Mouse (Mus musculus): ENCODE measurements around the gene Ccdc63.

Gene Ccdc63

GRCm38 (mm10) chr5:122083282-122083681, 57.3 kb downstream of the Ccdc63 start:
- no peak for DNase-seq (ENCODE audit: low spot score)

GRCm38 (mm10) chr5:122081471-122081870, 59.2 kb downstream of the Ccdc63 start:
- no peak for DNase-seq (ENCODE audit: low spot score)

GRCm38 (mm10) chr5:122080930-122081329, 59.7 kb downstream of the Ccdc63 start:
- peak; percentile 85 for DNase-seq (ENCODE audit: low spot score)

- DNase-seq (ENCODE audit: low spot score) = no peak
Measured at GRCm38 (mm10) chr5:122079796-122080195, 60.8 kb downstream of the Ccdc63 start.

- no peak for DNase-seq (ENCODE audit: low spot score)
Measured at GRCm38 (mm10) chr5:122077244-122077643, 63.4 kb downstream of the Ccdc63 start.

GRCm38 (mm10) chr5:122075736-122076135, 64.9 kb downstream of the Ccdc63 start:
- DNase-seq (ENCODE audit: low spot score) = no peak

GRCm38 (mm10) chr5:122071997-122072396, 68.6 kb downstream of the Ccdc63 start:
- no peak for DNase-seq (ENCODE audit: low spot score)

- no peak for DNase-seq (ENCODE audit: low spot score)
Measured at GRCm38 (mm10) chr5:122070963-122071800, 69.4 kb downstream of the Ccdc63 start.

GRCm38 (mm10) chr5:122068563-122068962, 72.1 kb downstream of the Ccdc63 start:
- DNase-seq (ENCODE audit: low spot score) = no peak

GRCm38 (mm10) chr5:122063204-122063933, 77.3 kb downstream of the Ccdc63 start:
- DNase-seq (ENCODE audit: low spot score) = no peak

GRCm38 (mm10) chr5:122062479-122062878, 78.1 kb downstream of the Ccdc63 start:
- DNase-seq (ENCODE audit: low spot score) = no peak

GRCm38 (mm10) chr5:122060767-122061333, 79.8 kb downstream of the Ccdc63 start:
- no peak for DNase-seq (ENCODE audit: low spot score)

GRCm38 (mm10) chr5:122059060-122060017, 81.3 kb downstream of the Ccdc63 start:
- peak; percentile 63 for DNase-seq (ENCODE audit: low spot score)
